Mouse (Mus musculus) liver, embryonic 14.5 days (tissue): Measurements from ENCODE around the gene Rnf168. TPM values are rescaled to one million over a fixed set of nuclear protein-coding genes. Genes with fewer than 3 reads are reported as not detected.

Experiments used
- ATAC-seq: fragments of 200-750 bp; cut with Nextera tagmentation; 2 replicates; pipeline ENCODE4 v1.8.0; 2017; ENCODE audit warnings: moderate number of reproducible peaks, mild to moderate bottlenecking, moderate library complexity; ENCODE audit not compliant: insufficient read depth
- DNase-seq, 3 experiments: peaks; one replicate each; pipeline ENCODE4 v3.0.0-alpha.2; 2012 to 2013; ENCODE audit warnings: low read depth in 3 of 3, low spot score in 3 of 3
- H3K27ac ChIP-seq: fragments of 300-500 bp; sonication (generic); 2 replicates; pipeline ENCODE4 v1.5.1; 2014; ENCODE audit warnings: moderate library complexity, mild to moderate bottlenecking, control low read depth, inconsistent platforms
- H3K27me3 ChIP-seq: fragments of 300-500 bp; sonication (generic); 2 replicates; pipeline ENCODE4 v1.6.1; 2014; ENCODE audit warnings: mild to moderate bottlenecking, low read length, moderate library complexity; ENCODE audit not compliant: control insufficient read depth, insufficient read depth
- H3K36me3 ChIP-seq: fragments of 300-500 bp; sonication (generic); replicated peaks from 2 replicates; pipeline ENCODE4 v1.6.1; 2014; ENCODE audit warnings: low read depth; ENCODE audit not compliant: control insufficient read depth, insufficient read depth
- H3K4me1 ChIP-seq, 2 experiments: fragments of 200-500 bp in 1 of 2; fragments of 300-500 bp in 1 of 2; sonication (generic) in 1 of 2; replicated peaks; 2 replicates each; pipeline ENCODE4 v1.6.1; 2012 to 2014; ENCODE audit warnings: antibody characterized with exemption in 1 of 2, inconsistent platforms in 1 of 2, low read length in 1 of 2; ENCODE audit not compliant: control insufficient read depth in 2 of 2, insufficient read depth in 2 of 2
- H3K4me2 ChIP-seq: fragments of 300-500 bp; sonication (generic); 2 replicates; pipeline ENCODE4 v1.6.1; 2014; ENCODE audit warnings: low read depth, mild to moderate bottlenecking, control low read depth, moderate library complexity
- H3K4me3 ChIP-seq, 2 experiments: fragments of 200-500 bp in 1 of 2; fragments of 300-500 bp in 1 of 2; sonication (generic) in 1 of 2; 2 replicates each; pipeline ENCODE4 v1.5.1; 2012 to 2014; ENCODE audit warnings: low read depth in 2 of 2, low read length in 2 of 2, mild to moderate bottlenecking in 2 of 2, control low read depth in 1 of 2, inconsistent platforms in 1 of 2, moderate library complexity in 1 of 2; ENCODE audit not compliant: insufficient read depth in 1 of 2
- H3K9ac ChIP-seq: fragments of 300-500 bp; sonication (generic); replicated peaks from 2 replicates; pipeline ENCODE4 v1.6.1; 2014; ENCODE audit warnings: mild to moderate bottlenecking, control low read depth, moderate library complexity
- H3K9me3 ChIP-seq: fragments of 300-500 bp; sonication (generic); 2 replicates; pipeline ENCODE4 v1.6.1; 2016; ENCODE audit warnings: low read length, mixed read lengths; ENCODE audit not compliant: control insufficient read depth
- CTCF ChIP-seq: IDR thresholded peaks from 2 replicates; pipeline ENCODE4 v1.5.1; 2016; ENCODE audit warnings: antibody characterized with exemption, low read depth, control low read depth
- EP300 ChIP-seq: IDR thresholded peaks from 2 replicates; pipeline ENCODE4 v1.6.1; 2016; ENCODE audit warnings: antibody characterized with exemption, low read depth
- WGBS: fragments of 180-500 bp; shearing (Covaris S2); extraction: QIAGEN DNeasy Blood & Tissue Kit; methylation state at CpG from one replicate; pipeline ENCODE4 v1.1.7; 2014; ENCODE audit not compliant: insufficient replicate concordance; 5-methylcytosine and 5-hydroxymethylcytosine counted together
- polyA plus RNA-seq, 2 experiments: library from polyadenylated mRNA; depleted of rRNA in 1 of 2; stranded (reverse) in 1 of 2; unstranded in 1 of 2; fragments of >200 nt; fragmentation: Nextera tagmentation in 1 of 2; extraction: Ambion mirVana in 1 of 2; gene quantifications; 2 replicates each; pipeline versions ENCODE4 v1.2.1 to v1.2.3; 2012 to 2014

Gene Rnf168
- polyA plus RNA-seq, 2 experiments, result 6.1 to 11.3 TPM

GRCm38 (mm10) chr16:32311970-32312369, 34.7 kb downstream of the Rnf168 start:
- no peak for ATAC-seq
- Histone ChIP-seq H3K9me3 (no peaks in the 10 kb centered on the region), H3K4me1 (no peaks in the 10 kb centered on the region), H3K36me3 (no peaks in the 10 kb centered on the region), H3K9ac (no peak overlapping the region), H3K4me2 (no peak overlapping the region), H3K4me3 (no peak overlapping the region), H3K27ac (no peak overlapping the region), H3K27me3 (no peaks in the 10 kb centered on the region)
- WGBS, result 66% methylated on average over 4 of the region's 4 CpGs
- no peak for DNase-seq
- no peak for TF ChIP-seq CTCF
- no peak for TF ChIP-seq EP300

DNA sequence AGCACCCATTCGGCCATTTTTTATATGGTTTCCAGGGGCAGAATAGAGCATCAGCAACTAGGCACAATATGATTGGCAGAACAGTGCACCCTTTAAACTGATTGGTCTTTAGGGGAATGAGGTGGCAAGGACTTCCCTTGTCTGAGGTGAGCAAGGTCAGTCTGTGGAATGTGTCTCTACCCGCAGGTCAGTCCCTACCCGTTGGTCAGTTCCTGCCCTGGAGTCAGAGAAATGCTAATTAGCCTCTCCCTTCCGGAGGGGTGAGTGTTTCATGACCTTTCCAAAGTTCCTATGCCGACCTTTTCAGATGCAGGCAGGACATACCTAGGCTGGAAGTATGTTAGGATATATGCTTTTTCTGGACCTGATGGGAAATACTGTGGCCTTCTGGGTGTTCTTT, 35.1 kb downstream of the Rnf168 start:
- no peak for TF ChIP-seq CTCF
- no peak for TF ChIP-seq EP300
- 48% methylated on average over 5 of the region's 5 CpGs for WGBS

DNA sequence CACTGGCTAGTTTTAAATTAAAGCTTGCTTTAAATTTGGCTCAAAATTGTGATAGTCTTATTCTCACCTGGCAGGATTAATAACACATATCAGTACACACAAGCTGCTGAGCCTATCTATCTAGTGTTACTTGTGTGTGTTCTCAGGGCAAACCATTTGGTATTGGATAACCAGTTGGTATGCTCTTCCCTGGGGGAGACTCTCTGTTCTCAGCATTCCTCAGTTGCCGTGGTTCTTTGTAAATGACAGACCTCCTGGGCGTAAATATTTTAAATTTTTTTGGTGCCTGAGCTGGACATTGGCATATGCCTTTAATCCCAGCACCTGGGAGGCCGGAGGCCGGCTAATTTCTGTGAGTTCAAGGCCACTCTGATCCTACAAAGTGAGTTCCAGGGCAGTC, 35.6 kb downstream of the Rnf168 start:
- no peaks in the 10 kb centered on the region for H3K27me3 ChIP-seq
- WGBS, result 76% methylated on average over 4 of the region's 4 CpGs
- no peaks in the 10 kb centered on the region for H3K9me3 ChIP-seq
- H3K9ac ChIP-seq, result no peak overlapping the region
- no peaks in the 10 kb centered on the region for H3K4me1 ChIP-seq
- no peak for ATAC-seq
- TF ChIP-seq EP300 (no peak), CTCF (no peak)
- no peak overlapping the region for H3K4me3 ChIP-seq
- H3K27ac ChIP-seq, result no peak overlapping the region
- no peaks in the 10 kb centered on the region for H3K36me3 ChIP-seq
- no peak overlapping the region for H3K4me2 ChIP-seq
- no peak for DNase-seq

More for the DNA sequence above, 35.1 kb downstream of the Rnf168 start:
- Histone ChIP-seq H3K4me2 (no peak overlapping the region), H3K4me3 (no peak overlapping the region), H3K9me3 (no peaks in the 10 kb centered on the region), H3K27ac (no peak overlapping the region), H3K4me1 (no peaks in the 10 kb centered on the region), H3K9ac (no peak overlapping the region), H3K27me3 (no peaks in the 10 kb centered on the region), H3K36me3 (no peaks in the 10 kb centered on the region)
- no peak for ATAC-seq
- DNase-seq, result no peak

- Histone ChIP-seq H3K4me3 (no peak overlapping the region), H3K27me3 (no peaks in the 10 kb centered on the region), H3K27ac (no peak overlapping the region), H3K9ac (no peak overlapping the region), H3K9me3 (no peaks in the 10 kb centered on the region), H3K4me1 (peaks cover 0 to 3% of the 10 kb centered on the region in 2 experiments; a peak in 1 of 4 replicates), H3K4me2 (no peak overlapping the region), H3K36me3 (no peaks in the 10 kb centered on the region)
- ATAC-seq, result no peak
- no peak for TF ChIP-seq EP300
- no peak for TF ChIP-seq CTCF
- DNase-seq, result no peak
- WGBS, result 67% methylated on average over 2 of the region's 2 CpGs
Measured at GRCm38 (mm10) chr16:32316601-32317000, 39.3 kb downstream of the Rnf168 start.

DNA sequence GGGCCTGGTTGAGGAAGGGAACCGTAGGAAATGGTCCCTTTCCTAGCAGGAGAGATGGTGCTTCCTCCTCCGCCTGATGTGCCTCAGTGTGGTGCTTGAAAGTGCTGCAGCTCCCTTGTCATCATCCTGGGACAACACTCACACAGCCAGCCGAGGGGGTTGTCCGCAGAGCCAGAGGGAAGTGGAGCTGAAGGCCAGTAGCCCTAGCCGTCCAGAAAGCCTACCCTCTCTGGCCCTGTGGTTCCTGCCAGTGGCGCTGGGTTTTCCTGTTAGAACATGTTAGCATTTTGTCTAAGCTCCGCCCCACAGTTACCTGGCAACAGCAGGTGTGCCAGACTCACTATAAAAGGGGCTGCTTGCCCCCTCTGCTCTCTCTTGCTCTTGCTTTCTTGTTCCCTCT, 46.7 kb downstream of the Rnf168 start:
- Histone ChIP-seq H3K27ac (no peak overlapping the region), H3K9ac (no peak overlapping the region), H3K36me3 (no peaks in the 10 kb centered on the region), H3K4me2 (no peak overlapping the region), H3K9me3 (no peaks in the 10 kb centered on the region), H3K27me3 (no peaks in the 10 kb centered on the region), H3K4me3 (no peak overlapping the region), H3K4me1 (peaks cover 0 to 5% of the 10 kb centered on the region in 2 experiments; a peak in 1 of 4 replicates)
- WGBS, result 24% methylated on average over 7 of the region's 7 CpGs
- no peak for TF ChIP-seq CTCF
- DNase-seq, result no peak
- no peak for ATAC-seq
